Mouse (Mus musculus) ES-Bruce4 (cell line): ENCODE results near the gene Rtf1.

Source experiments
- CTCF ChIP-seq: IDR thresholded peaks from one replicate; pipeline ENCODE4 v1.8.1; 2011; ENCODE audit warnings: low read depth, low read length
- EP300 ChIP-seq: IDR thresholded peaks from 2 replicates; pipeline ENCODE4 v1.6.1; 2011; ENCODE audit warnings: low read depth, low read length; ENCODE audit not compliant: insufficient read depth

DNA sequence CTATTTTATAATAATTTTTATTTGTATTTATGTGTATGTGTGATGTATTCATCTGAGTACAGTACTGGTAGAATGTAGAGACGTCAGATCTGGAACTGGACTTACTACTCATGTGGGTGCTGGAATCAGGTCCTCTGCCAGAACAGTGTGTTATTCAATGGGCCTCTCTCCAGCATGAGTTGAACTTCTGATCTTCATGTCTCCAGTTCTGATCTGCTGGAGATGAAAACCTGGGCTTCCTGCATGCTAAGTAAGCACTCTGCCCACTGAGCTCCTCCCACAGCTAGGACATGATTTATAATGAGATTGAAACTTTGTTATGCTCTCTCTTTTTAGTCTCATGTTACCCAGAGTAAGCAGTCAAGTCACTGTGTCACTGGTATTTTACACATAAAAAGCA, 21.2 kb downstream of the Rtf1 start:
- TF ChIP-seq EP300, result no peak
- no peak for TF ChIP-seq CTCF
